Mouse (Mus musculus): Measurements from ENCODE around the gene Draxin.
"Not testable (repeated sequence)": the region's sequence is repeated elsewhere in the genome, so short reads cannot be mapped to it uniquely, and the experiment has no call there.

Draxin gene

DNA sequence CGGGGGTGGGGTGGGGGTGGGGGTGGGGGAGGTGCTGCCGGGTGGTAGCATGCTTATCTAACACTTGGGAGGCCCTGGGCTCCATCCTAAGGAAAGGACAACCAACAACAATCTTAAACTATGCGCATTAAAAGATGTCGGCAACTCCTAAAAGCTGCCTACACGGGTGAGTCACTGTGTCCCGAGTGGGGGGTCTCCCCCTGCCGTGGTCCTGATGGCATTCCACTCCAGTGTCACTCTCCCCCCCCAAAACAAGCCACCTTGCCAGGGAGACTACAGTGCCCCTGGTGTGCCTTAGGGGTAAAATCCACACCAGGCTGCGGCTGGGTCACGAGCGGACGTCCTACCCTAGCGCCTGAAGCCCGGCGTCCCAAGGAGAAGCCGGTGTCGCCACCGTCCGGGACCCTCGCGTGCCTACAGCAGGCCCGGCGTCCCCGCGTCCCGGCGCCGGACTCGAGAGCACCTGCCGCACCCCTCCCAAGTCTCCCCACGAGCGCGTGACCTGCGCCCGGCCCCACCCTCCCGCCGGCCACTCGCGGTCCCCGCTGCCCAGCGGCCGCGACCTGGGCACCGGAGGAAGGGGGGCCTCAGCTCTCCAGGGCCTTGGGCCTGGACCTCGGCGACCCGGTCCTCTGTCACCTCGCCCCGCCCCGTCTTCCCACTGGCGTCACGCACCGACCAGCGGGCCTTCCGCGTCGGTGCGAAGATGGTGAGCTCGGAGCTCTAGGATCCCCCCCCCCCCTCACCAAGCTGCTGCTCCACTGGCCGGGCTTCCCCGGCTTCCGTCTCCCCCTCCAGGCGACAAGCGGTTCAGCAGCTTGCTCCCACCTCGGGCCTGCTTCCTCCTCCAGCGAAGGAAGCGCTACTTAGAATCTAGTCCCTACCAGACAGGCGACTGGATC is 21.0 kb upstream of the Draxin start, which contains the start of gene Fbxo6:
Fbxo6 (minus strand) TSS at position 874 of the 902 bp plus-strand sequence.
- DNase-seq (ENCODE audit: low spot score), result peak; percentile 89

DNA sequence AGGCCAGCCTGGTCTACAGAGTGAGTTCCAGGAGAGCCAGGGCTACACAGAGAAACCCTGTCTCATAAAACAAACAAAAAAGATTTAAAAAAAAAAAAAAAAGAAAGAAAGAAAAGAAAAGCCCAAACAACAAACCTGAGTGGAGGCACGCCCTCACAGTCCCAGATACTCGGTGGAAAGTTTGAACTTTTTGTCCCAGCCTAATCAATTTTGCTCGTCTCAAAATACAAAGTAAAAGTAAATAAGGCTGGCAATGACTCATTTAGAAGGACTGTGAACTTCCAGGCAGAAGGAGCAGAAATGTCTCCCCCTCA is 20.4 kb upstream of the Draxin start:
- DNase-seq (ENCODE audit: low spot score), result no peak

DNA sequence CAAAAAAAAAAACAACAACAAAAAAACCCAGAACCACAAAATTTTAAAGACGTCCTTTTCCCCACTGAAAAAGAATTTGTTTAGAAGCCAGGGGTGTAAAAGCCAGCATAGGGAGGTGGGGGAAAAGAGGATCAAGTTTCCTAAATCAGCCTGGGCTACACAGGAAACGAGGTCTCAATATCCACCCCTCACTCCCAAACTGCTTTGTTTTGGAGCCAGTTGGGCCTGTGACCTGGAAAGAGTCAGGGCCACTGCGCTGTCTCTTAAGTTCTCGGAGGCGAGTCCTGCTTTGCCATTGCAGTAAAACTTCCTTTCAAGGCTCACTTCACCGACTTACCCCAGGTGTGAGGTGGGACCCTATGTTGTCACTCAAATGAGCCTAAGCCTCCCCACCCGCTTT is 19.7 kb upstream of the Draxin start:
- peak; percentile 38 for DNase-seq (ENCODE audit: low spot score)

DNA sequence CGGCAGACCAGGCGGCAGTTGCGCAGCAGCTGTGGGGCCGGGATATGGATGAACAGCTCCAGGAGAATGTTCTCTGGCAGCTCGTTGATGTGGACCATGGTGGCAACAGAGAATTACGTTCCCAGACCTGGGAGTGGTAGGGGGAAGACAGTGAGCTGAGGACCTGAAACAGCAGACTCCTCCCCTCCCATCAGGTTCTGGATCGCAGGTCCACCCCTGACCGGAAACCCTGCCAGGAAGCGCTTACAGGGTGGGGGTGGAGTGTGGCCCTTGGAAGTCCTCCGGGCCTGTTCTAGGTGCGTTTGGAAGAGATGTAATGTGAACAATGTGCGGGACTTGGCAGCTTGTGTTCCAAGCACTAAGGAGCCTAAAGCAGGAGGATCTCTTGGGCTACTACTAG is 19.0 kb upstream of the Draxin start:
- DNase-seq (ENCODE audit: low spot score), result no peak

DNA sequence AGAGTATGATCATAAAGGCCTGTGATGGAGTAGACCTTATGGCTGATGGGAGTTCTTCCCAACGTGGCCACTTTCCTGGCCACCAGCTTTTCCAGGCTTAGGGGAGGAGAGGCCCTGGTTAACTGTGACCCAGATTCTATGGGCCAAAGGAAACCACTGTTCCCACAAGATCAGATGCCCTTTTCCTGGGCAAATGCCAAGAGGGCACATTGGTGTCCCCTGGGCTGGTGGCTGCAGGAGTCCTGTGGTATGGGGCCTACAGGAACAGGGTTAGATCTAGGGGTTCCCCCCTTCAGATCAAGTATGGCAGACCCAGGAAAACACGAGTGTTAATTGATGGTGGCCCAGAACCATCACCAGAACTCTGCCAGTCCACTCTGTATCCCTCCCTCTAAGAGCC is 17.2 kb upstream of the Draxin start:
- DNase-seq (ENCODE audit: low spot score), result no peak

DNA sequence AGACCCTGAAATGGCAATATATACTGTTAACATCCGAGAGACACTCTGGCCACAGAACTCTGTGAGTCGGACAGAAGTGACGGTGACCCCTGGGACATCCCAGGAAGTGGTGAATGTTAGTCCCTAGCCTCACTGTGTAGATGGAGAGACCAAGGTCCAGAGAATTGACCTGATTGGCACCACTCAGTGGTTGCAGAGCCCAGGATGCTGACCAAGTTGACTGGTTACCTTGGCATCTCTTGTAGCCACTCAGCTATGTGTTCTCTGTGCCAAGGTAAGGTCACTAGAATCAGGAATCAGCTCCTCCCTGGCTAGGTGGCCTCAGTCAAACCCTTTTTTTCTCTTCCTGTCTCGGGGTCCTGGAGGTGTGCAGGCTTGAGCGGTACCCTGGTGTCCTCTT is 13.2 kb upstream of the Draxin start:
- no peak for DNase-seq (ENCODE audit: low spot score)

DNA sequence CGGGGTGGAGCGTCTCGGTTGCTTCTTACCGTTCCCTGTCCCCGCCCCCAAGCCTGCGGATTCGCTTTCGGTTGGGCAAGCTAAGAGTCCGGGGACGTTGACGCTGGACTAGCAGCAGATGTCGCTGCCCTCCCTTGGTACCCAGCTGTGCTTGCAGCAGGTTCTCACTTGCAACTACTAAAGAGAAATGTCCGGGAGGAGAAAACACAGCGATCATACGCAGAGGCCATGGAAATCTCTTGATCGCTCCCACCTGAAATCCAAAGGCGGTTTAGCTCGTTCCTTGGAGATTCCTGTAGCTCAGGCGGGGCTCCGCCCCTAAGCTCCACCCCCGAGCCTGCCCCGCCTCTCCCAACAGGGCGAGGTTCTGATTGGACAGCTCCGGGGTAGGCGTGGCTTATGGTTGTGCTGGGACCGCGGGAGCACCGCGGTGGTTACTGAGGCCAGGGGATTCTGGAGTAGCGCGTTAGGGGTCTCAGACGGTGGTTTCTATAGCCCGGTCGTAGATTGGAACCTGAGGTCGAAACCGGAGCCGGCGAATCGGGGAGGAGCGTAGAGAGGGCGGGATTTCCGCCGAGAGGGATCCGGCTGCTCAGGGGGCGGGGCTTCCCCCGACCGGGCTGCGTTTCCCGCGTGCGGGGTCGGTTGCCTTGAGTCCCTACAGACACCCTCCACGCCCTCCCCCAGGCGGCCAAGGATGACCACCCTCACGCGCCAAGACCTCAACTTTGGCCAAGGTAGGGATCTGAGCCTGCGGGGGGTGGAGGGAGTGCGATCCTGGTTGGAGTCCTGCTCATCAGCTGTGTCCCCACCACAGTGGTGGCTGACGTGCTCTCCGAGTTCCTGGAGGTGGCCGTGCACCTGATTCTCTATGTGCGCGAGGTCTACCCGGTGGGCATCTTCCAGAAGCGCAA is 9.9 kb upstream of the Draxin start:
- peak; percentile 93 for DNase-seq (ENCODE audit: low spot score)

DNA sequence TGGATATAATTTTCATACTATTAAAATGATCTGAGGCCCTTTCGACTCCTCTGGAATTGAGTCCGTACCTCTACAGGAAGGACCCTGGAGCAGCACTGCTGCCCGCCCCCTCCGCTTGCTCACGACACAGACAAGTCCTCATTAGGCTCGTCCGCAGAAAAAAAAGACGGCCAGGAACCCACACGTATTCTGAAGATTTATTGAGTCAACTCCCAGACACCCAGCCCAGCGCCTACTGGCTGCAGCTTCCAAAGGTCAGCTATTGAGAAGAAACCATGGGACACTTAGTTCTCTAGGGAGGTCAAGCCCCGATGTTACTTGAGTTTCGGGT is 9.2 kb upstream of the Draxin start:
- DNase-seq (ENCODE audit: low spot score), result no peak

DNA sequence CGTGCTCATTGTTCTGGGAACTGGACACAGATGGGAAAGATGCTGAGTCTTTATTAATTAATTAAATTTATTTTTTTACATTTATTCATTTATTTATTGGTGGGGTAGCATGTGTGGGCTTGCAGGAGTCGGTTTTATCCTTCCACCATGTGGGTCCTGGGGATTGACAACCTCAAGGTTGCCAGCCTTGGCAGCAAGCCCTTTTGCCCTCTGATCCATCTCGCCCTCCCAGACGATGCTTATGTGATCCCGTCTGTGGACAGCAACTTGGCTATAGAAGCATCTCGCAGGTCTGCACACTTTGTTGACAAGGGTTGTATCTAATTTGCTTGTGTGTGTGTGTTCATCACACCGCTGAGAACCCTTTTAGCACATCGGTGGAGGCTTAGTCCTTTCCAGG is 7.0 kb upstream of the Draxin start:
- DNase-seq (ENCODE audit: low spot score), result no peak

DNA sequence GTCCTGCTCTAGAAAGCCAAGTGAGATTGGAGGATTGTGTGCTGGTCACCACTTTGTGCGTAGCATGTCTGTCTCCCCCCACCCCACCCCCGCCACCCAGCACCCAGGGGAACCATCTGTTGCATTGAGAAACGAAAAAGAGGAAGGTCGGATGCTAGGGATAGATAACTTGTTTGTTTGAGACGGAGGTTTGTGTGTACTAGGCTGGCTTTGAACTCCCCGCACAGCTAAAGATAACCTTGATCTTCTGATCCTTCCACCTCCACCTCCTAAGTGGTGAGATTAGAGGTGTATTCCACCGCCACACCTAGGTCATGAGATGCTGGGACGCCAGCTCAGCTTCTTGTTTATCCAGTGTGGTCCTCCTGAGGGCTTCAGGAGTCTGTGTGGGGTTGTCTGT is 4.5 kb upstream of the Draxin start:
- DNase-seq (ENCODE audit: low spot score), result no peak

DNA sequence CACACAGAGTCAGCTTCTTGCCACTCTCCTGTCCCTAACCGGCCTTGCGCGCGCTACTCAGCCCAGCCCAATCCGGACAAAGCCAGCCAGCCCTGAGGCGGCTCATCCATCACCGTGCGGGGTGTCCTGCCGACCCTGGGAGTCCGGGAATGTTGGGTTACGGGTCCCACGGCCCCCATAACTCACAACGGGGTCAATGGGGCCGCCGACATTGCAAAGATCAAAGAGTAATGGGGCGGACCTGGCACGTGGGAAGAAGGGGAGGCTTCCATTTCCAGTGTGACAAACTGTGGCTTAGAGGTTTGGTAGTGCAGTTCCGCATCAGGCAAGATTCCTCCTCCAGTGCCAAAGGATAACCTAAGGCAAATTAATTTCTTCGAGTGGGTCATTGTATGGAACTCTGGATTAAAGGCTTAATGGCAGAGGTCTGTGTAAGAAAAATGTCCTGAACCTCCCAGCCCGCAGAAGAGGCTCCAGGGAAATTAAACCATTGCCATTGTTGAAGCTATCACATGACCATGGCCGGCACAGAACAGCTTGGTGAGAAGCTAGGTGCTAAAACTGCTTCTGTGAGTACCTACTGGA is 1.1 kb upstream of the Draxin start:
- peak; percentile 83 for DNase-seq (ENCODE audit: low spot score)

DNA sequence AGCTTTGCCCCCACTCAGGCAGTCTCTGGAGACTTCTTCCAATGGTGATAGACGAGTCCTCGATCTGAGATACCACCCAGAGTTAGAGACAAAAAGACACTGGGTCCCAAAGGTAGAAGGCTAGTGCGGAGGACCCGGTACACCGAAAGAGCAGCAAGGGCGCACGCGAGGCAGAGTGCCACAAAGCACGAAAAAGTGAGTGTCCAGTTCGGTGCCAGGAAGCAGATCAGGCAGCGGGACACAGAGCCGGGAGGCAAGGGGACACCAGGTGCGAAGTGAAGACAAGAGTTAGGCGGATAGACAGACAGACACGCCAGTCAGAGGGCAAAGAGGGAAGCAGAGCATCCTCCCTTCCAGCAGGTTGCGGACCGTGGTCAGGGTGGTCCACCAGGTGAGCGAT is 365 bp downstream of the Draxin start, which contains the start of gene Mad2l2:
Mad2l2 (plus strand) TSS at position 252 of the 400 bp plus-strand sequence.
- DNase-seq (ENCODE audit: low spot score), result peak; percentile 38

DNA sequence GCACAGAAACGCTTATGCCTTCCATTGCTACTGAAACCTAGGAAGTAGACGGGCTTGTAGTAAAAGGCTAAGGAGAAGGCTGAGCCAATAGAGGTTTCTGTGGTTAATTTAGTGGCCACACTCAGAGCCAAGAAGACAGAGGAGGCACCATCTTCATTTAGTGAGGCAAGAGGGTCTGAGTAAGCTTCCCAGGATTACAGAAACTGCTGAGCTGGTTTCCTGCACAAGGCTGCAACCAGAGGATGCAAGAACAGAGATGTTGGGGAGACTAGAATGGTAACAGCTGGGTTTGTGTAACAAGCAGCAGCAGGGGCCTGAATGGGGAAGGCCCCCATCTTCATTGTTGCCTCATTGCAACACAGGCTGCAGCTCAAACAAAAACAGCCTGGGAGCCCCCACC is 1.8 kb downstream of the Draxin start:
- DNase-seq (ENCODE audit: low spot score), result no peak

DNA sequence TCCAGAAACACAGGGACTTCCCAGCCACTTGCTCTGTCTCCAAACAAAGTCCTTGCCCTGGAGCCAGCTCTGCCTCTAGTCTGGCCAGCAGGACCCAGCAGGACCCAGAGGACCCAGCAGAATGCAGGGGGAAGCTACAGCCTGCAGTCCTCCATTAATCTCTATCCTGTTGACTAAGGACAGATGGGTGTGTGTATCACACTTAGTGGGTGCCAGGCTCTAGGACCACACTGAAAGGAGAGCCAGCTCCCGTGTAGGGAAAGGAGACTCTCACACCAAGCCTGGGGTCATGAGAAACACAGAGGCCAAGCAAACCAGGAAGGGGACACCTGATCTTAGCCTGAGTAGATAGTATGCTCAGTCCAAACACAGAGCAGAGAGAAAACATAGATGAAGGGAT is 2.3 kb downstream of the Draxin start:
- no peak for DNase-seq (ENCODE audit: low spot score)

DNA sequence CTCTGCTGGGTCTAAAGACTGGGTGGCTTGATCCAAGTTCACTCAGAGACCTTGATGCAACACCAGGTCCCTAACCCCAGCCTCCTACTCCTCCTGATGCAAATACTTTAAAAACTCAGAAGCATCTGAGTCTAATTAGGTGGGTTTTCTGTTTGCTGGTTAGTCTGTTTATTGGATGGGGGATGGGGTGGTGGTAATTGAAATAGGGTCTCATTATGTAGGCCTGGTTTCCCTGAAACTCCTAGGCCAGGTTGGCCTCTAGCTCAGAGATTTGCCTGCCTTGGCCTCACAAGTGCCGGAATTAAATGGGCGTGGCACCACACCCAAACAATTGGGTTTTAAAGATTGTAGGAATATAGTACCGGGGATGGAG is 7.8 kb downstream of the Draxin start:
- no peak for DNase-seq (ENCODE audit: low spot score)

DNA sequence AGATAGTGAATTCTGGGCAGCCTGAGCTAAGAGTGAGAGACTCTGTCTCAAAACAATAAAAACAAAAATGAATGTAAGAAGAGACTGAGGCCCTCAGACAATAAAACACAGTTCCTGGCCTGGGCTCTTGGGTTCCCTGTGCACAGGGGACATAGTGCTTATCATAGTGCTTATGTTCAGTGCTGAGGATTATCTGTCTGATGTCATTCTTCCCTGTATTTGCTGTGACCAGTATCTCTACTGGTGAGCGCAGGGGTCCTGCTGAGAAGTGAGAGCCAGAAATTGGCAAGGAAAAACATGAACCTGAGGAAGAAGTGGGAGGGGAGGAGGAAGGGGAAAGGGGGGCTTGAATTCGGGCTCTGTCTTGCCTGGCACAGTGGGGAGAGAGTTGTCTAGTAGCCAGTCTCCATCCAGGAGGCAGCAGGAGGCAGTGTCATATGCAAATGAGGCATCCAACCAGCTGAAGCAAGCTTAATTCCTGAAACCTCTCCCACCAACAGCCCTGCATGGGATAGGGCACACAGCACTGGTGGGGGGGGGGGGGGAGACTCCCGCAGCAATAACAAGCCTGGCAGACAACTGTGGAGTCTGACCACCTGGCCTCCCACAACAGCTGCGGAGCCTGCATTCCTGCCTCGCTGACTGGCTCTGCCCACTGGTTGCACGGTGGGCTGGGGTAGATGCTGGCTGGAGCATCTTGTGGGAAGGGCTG is 8.4 kb downstream of the Draxin start:
- peak; percentile 39 for DNase-seq (ENCODE audit: low spot score)

DNA sequence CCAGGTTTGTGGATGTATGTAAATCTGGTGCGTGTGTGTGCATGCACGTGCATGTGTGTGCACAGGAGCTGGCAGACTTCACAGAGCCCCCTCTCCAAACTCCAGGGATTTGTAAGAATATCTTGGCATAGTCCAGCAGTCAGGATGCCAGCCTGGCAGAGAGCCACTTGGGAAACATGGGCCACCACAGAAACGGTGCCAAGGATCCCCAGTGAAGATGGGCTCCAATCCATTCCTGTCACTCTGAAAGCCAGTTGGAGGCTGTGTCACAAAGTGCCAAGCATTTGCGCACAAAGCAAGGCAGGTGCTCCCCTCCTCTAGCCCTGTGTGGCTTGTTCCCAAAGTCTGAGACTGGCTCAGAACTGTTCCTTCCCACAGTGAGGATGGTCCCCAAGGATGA is 9.1 kb downstream of the Draxin start:
- no peak for DNase-seq (ENCODE audit: low spot score)

DNA sequence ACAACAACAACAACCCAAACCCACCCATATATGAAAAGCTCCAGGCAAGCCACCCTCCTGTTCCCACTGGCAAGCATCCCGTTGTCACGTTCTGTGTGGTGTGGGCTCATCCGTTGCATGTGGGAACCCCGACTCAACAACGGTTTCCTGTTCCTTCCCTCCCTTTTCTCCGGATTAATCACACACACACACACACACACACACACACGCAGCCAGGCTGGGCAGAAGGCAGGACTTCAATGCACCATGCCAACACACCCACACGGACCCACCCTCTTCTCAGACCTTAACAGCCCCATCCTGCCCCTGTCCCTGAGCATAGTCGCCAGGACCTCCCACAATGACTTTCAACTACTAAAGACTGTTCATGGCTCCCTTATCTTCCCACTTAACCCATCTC is 9.9 kb downstream of the Draxin start:
- DNase-seq (ENCODE audit: low spot score), result no peak

DNA sequence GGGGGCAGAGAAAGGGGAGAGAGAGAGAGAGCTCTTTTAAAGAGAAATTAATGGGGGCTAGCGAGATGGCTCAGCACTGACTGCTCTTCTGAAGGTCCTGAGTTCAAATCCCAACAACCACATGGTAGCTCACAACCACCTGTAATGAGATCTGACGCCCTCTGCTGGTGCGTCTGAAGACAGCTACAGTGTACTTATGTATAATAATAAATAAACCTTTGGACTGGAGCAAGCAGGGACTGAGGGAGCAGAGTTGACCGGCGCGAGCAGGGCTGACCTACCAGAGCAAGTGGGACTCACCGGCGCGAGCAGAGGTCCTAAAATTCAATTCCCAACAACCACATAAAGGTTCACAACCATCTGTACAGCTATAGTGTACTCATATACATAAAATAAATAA is 10.9 kb downstream of the Draxin start:
- DNase-seq (ENCODE audit: low spot score), result not testable (repeated sequence)

DNA sequence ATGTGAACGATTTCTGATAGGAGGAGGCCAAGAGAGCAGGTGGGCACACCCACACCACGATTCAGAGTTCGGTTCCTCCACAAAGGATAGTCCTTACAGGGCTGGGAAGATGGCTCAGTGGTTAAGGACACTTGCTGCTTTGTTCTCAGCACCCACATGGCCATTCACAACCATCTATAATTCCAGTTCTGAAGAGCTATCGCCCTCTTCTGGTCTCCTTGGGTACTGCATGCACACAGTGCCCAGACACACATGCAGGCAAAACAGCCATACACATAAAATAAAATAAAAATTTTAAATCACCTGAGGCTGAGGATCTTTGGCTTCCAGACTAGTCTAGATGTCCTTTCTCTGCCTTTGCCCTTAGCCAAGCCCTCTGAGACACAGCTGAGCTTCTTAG is 13.1 kb downstream of the Draxin start:
- DNase-seq (ENCODE audit: low spot score), result no peak

DNA sequence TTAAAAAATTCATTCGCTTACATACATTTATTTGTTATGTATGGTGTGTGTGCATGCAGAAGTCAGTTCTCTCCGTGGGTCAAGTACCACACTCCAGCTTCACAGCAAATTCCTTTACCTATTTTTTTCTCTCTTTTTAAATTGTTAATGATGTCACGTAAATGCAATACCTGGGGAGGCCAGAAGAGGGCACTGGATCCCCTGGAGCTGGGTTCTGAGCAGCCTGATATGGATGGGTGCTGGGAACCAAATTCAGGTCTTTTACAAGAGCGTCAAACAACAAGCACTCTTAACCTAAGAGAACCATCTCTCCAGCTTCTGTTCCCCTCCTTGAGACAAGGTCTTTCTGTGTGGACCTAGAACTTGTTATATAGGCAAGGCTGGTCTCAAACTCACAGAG is 13.8 kb downstream of the Draxin start:
- DNase-seq (ENCODE audit: low spot score), result no peak

DNA sequence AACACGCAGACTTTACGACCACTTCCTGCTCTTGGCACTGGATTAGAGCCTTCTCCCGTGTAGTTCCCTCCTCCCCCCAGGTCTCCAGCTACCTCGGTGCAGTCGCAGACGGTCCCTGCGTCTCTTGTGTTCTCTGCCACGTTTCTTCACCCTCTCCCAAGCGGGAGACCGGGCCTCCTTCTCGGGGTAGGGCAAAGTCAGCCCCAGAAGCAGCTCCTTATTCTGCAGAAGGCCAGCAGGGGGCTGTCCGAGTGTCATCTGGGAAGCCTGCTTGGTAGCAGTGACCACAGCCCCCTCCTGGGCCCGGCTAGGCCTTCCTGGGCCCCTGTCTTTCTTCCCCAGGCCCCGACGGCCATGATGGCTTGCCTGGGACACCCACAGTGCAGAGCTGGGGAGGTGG is 15.0 kb downstream of the Draxin start:
- peak; percentile 71 for DNase-seq (ENCODE audit: low spot score)
